Mouse (Mus musculus) liver, embryonic 15.5 days (tissue): ENCODE data around the gene Hsp90b1. TPM values are rescaled to one million over a fixed set of nuclear protein-coding genes. Genes with fewer than 3 reads are reported as not detected.
A peak's percentile ranks its signal among the peaks of the same experiment; 100 is the strongest.
"Not testable (repeated sequence)": the region's sequence is repeated elsewhere in the genome, so short reads cannot be mapped to it uniquely, and the experiment has no call there.

Experiments
- ATAC-seq: fragments of 200-750 bp; cut with Nextera tagmentation; 2 replicates; pipeline ENCODE4 v1.8.0; 2017; ENCODE audit warnings: moderate number of reproducible peaks, mild to moderate bottlenecking, moderate library complexity; ENCODE audit not compliant: insufficient read depth
- H3K27ac ChIP-seq: fragments of 300-500 bp; sonication (generic); replicated peaks from 2 replicates; pipeline ENCODE4 v1.5.1; 2015; ENCODE audit warnings: mild to moderate bottlenecking, inconsistent platforms
- H3K27me3 ChIP-seq: fragments of 300-500 bp; sonication (generic); 2 replicates; pipeline ENCODE4 v1.6.1; 2015; ENCODE audit warnings: mild to moderate bottlenecking, inconsistent platforms
- H3K36me3 ChIP-seq: fragments of 300-500 bp; sonication (generic); replicated peaks from 2 replicates; pipeline ENCODE4 v1.6.1; 2015; ENCODE audit warnings: moderate library complexity, mild to moderate bottlenecking, inconsistent platforms
- H3K4me1 ChIP-seq: fragments of 300-500 bp; sonication (generic); replicated peaks from 2 replicates; pipeline ENCODE4 v1.6.1; 2015; ENCODE audit warnings: inconsistent platforms
- H3K4me2 ChIP-seq: fragments of 300-500 bp; sonication (generic); 2 replicates; pipeline ENCODE4 v1.6.1; 2015; ENCODE audit warnings: moderate library complexity, mild to moderate bottlenecking, inconsistent platforms
- H3K4me3 ChIP-seq: fragments of 300-500 bp; sonication (generic); replicated peaks from 2 replicates; pipeline ENCODE4 v1.5.1; 2015; ENCODE audit warnings: mild to moderate bottlenecking, inconsistent platforms
- H3K9ac ChIP-seq: fragments of 300-500 bp; sonication (generic); 2 replicates; pipeline ENCODE4 v1.6.1; 2015; ENCODE audit warnings: moderate library complexity, mild to moderate bottlenecking, inconsistent platforms
- H3K9me3 ChIP-seq: fragments of 300-500 bp; sonication (generic); replicated peaks from 2 replicates; pipeline ENCODE4 v1.6.1; 2016; ENCODE audit warnings: inconsistent platforms
- WGBS: fragments of 180-500 bp; shearing (Covaris S2); methylation state at CpG from one replicate; pipeline ENCODE4 v1.1.7; 2015; ENCODE audit warnings: mixed read lengths; ENCODE audit not compliant: insufficient replicate concordance; 5-methylcytosine and 5-hydroxymethylcytosine counted together
- microRNA-seq: library from miRNA; unstranded; fragments of <30 nt; microRNA quantifications from one replicate; pipeline ENCODE4, GENCODE M21; 2016
- polyA plus RNA-seq: library from polyadenylated mRNA; unstranded; fragments of >200 nt; fragmentation: Nextera tagmentation; extraction: Ambion mirVana; gene quantifications from 2 replicates; pipeline ENCODE4 v1.2.1, GENCODE M21; 2015

Hsp90b1 gene
- polyA plus RNA-seq, 1 experiment from 2014 or later, result 302 TPM

DNA sequence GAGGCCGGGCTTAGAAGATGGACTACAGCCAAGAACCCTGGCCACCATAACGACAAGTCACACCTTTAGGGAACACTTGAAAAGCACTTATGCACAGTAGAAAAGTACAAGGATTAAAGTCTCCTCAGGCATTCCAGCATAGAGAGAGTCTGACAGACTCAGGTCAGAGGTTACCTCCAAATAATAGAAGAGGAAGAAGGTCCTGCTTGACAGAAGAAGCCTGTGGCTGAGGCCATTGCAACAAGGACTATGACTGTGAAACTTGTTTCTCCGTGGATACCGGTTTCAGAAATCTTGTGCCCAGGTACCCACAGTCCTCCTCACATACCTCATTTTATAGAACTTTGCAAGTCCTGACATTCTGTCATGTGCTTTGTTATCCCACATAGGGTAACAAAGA, 34.8 kb downstream of the Hsp90b1 start:
- H3K36me3 ChIP-seq, H3K27me3 ChIP-seq, H3K4me3 ChIP-seq, H3K9me3 ChIP-seq, H3K4me2 ChIP-seq, H3K27ac ChIP-seq, ATAC-seq, H3K4me1 ChIP-seq, H3K9ac ChIP-seq: not testable (repeated sequence)
- WGBS, result 64% methylated on average over 4 of the region's 4 CpGs

Small RNA genes lying within 50 kb of the gene (microRNA-seq; reads per million reads assigned to microRNA genes)
- 6.6 reads per million, percentile 22 among the genes with 10 or more reads in this experiment for gene Gm25745

Other genes with a start within 250 kb of the Hsp90b1 start
- gene Syn3, start 206.6 kb downstream of the Hsp90b1 start, polyA plus RNA-seq, result 0.16 and 0.20 TPM in 2 replicates
- gene Ttc41, start 302 bp upstream of the Hsp90b1 start, polyA plus RNA-seq, result 0.53 and 0.59 TPM in 2 replicates
- gene Gm49358, start 58.5 kb upstream of the Hsp90b1 start, polyA plus RNA-seq, result not detected in 2 replicates
- 0.25 and 0.33 TPM in 2 replicates for gene Nt5dc3, start 73.5 kb upstream of the Hsp90b1 start, polyA plus RNA-seq